In genomic region chr9:69164653-69165052, GRCm38 (mm10) we compare ENCODE assay signal across 13 mouse cellular contexts.
DNase-seq lines count a peak whose midpoint lies in the region; ATAC-seq and TF ChIP-seq lines count a peak whose summit lies in the region.
"Had no signal": no experiment of that assay in that cellular context is flagged by ENCODE, and none has a peak within 500 bp of the region (broad histone marks: within the 10 kb centered on the region; RNA-seq: fewer than 3 reads in every experiment).

No protein-coding gene starts in this region.

- H3K27ac ChIP-seq in midbrain, embryonic 11.5 days (ENCODE audit: low read depth, low read length): no peak overlapping the region
- H3K27ac ChIP-seq in midbrain, postnatal 0 days (ENCODE audit: low read depth, low read length): no peak overlapping the region
- H3K27ac ChIP-seq in heart, postnatal 0 days (ENCODE audit: low read depth): 0 out of 2 replicates have a peak overlapping the region, but pooled peaks have one; percentile 7
- H3K27ac ChIP-seq in forebrain, embryonic 11.5 days (ENCODE audit: low read depth, low read length): no peak overlapping the region
- H3K27ac ChIP-seq: embryonic facial prominence, embryonic 13.5 days had no signal

- TF ChIP-seq EP300 in heart, postnatal 0 days (IDR thresholded peaks at IDR 0.05; ENCODE audit: low read depth): no peak

- H3K4me2 ChIP-seq in midbrain, embryonic 11.5 days: no peak overlapping the region
- no peak overlapping the region for H3K4me2 ChIP-seq in midbrain, postnatal 0 days (ENCODE audit: low read depth, low read length, poor library complexity, severe bottlenecking)
- no peak overlapping the region; the same call in 1 of the 2 replicates for H3K4me2 ChIP-seq in heart, postnatal 0 days (ENCODE audit: low read depth, low read length)
- no peak overlapping the region for H3K4me2 ChIP-seq in forebrain, embryonic 11.5 days (ENCODE audit: low read depth, low read length, severe bottlenecking)
- H3K4me2 ChIP-seq: embryonic facial prominence, embryonic 13.5 days had no signal

- no peaks in the 10 kb centered on the region for H3K27me3 ChIP-seq in midbrain, embryonic 11.5 days (ENCODE audit: control insufficient read depth, insufficient read depth, low read length)
- H3K27me3 ChIP-seq in midbrain, postnatal 0 days (ENCODE audit: insufficient read depth, low read length): no peaks in the 10 kb centered on the region
- H3K27me3 ChIP-seq in heart, postnatal 0 days (ENCODE audit: control insufficient read depth, insufficient read depth, low read length): no peaks in the 10 kb centered on the region
- no peaks in the 10 kb centered on the region for H3K27me3 ChIP-seq in forebrain, embryonic 11.5 days (ENCODE audit: control insufficient read depth, insufficient read depth, low read length)
- H3K27me3 ChIP-seq: embryonic facial prominence, embryonic 13.5 days had no signal

- H3K4me1 ChIP-seq in midbrain, embryonic 11.5 days (ENCODE audit: control insufficient read depth, insufficient read depth, low read length): no peaks in the 10 kb centered on the region
- H3K4me1 ChIP-seq in midbrain, postnatal 0 days (ENCODE audit: insufficient read depth, low read length): no peaks in the 10 kb centered on the region
- H3K4me1 ChIP-seq in heart, postnatal 0 days (ENCODE audit: control insufficient read depth, insufficient read depth): peaks cover 14% of the 10 kb centered on the region
- no peaks in the 10 kb centered on the region for H3K4me1 ChIP-seq in forebrain, embryonic 11.5 days (replicated peaks; ENCODE audit: control insufficient read depth, insufficient read depth, low read length)
- H3K4me1 ChIP-seq: embryonic facial prominence, embryonic 13.5 days had no signal

- no peak overlapping the region for H3K9ac ChIP-seq in midbrain, embryonic 11.5 days (ENCODE audit: low read length)
- H3K9ac ChIP-seq in midbrain, postnatal 0 days (replicated peaks; ENCODE audit: low read length, poor library complexity, severe bottlenecking): no peak overlapping the region
- H3K9ac ChIP-seq in heart, postnatal 0 days (replicated peaks; ENCODE audit: low read depth, low read length): no peak overlapping the region
- H3K9ac ChIP-seq in forebrain, embryonic 11.5 days (ENCODE audit: low read length): no peak overlapping the region
- H3K9ac ChIP-seq: embryonic facial prominence, embryonic 13.5 days had no signal

- peak; percentile 35 to 82 for DNase-seq in adrenal gland, adult (ENCODE audit: inconsistent age in 2 of 2, low spot score in 1 of 2)
- no peak for DNase-seq in adrenal gland, postnatal 25 days
- DNase-seq in midbrain, embryonic 11.5 days (ENCODE audit: low spot score, missing footprints): peak; percentile 6
- no peak for DNase-seq in midbrain, postnatal 0 days (ENCODE audit: low spot score)
- DNase-seq in heart, postnatal 0 days (ENCODE audit: low spot score): peak; percentile 25
- DNase-seq in skeletal muscle tissue, adult 2 months (ENCODE audit: low read depth, low spot score): peak; percentile 85
- no peak for DNase-seq in forebrain, embryonic 11.5 days (ENCODE audit: low spot score)
- no peak for DNase-seq in layer of hippocampus, postnatal 36 days
- DNase-seq: cerebellum, postnatal 36 days; kidney, postnatal 10 days had no signal

- 71% methylated on average over 7 of the region's 7 CpGs for WGBS in midbrain, embryonic 11.5 days
- whole genome bisulfite sequencing in midbrain, postnatal 0 days: 63% methylated on average over 7 of the region's 7 CpGs
- 38% methylated on average over 7 of the region's 7 CpGs for WGBS in heart, postnatal 0 days
- WGBS in forebrain, embryonic 11.5 days: 71% methylated on average over 7 of the region's 7 CpGs

- no peak for ATAC-seq in midbrain, embryonic 11.5 days (ENCODE audit: low FRiP score)
- no peak for ATAC-seq in midbrain, postnatal 0 days (ENCODE audit: low FRiP score)
- ATAC-seq in heart, postnatal 0 days (ENCODE audit: insufficient read depth, low read depth): peak; percentile 55; the same call in 1 of the 2 replicates
- ATAC-seq in forebrain, embryonic 11.5 days (replicated peaks; ENCODE audit: low FRiP score): no peak
- ATAC-seq: hindbrain, embryonic 16.5 days had no signal

- TF ChIP-seq CTCF in midbrain, postnatal 0 days (IDR thresholded peaks at IDR 0.05): no peak
- TF ChIP-seq CTCF in heart, postnatal 0 days (IDR thresholded peaks at IDR 0.05; ENCODE audit: low read depth): no peak

- no peaks in the 10 kb centered on the region for H3K36me3 ChIP-seq in midbrain, embryonic 11.5 days (ENCODE audit: control insufficient read depth, insufficient read depth, low read length)
- no peaks in the 10 kb centered on the region for H3K36me3 ChIP-seq in midbrain, postnatal 0 days (ENCODE audit: insufficient read depth, low read length)
- H3K36me3 ChIP-seq in heart, postnatal 0 days (replicated peaks; ENCODE audit: control insufficient read depth, insufficient read depth, low read length): no peaks in the 10 kb centered on the region
- no peaks in the 10 kb centered on the region for H3K36me3 ChIP-seq in forebrain, embryonic 11.5 days (ENCODE audit: control insufficient read depth, insufficient read depth, low read length)
- H3K36me3 ChIP-seq: embryonic facial prominence, embryonic 13.5 days; G1E had no signal

- no peak overlapping the region for H3K4me3 ChIP-seq in midbrain, embryonic 11.5 days (ENCODE audit: low read depth, low read length)
- H3K4me3 ChIP-seq in midbrain, postnatal 0 days (ENCODE audit: low read depth, low read length): no peak overlapping the region
- no peak overlapping the region for H3K4me3 ChIP-seq in heart, postnatal 0 days (ENCODE audit: low read depth, low read length)
- H3K4me3 ChIP-seq in forebrain, embryonic 11.5 days (ENCODE audit: low read depth, low read length): no peak overlapping the region
- H3K4me3 ChIP-seq: embryonic facial prominence, embryonic 13.5 days had no signal

- H3K9me3 ChIP-seq in midbrain, embryonic 11.5 days (ENCODE audit: control insufficient read depth, low read length): peaks cover 3% of the 10 kb centered on the region; the same call in 1 of the 2 replicates
- H3K9me3 ChIP-seq in midbrain, postnatal 0 days (ENCODE audit: low read length): no peaks in the 10 kb centered on the region
- no peaks in the 10 kb centered on the region for H3K9me3 ChIP-seq in heart, postnatal 0 days (replicated peaks; ENCODE audit: control insufficient read depth, low read length)
- H3K9me3 ChIP-seq in forebrain, embryonic 11.5 days (ENCODE audit: control insufficient read depth, low read length): no peaks in the 10 kb centered on the region
- H3K9me3 ChIP-seq: embryonic facial prominence, embryonic 13.5 days had no signal

Comparison
In these comparisons a context has a peak if more than half of its experiments do, and no peak if none do; other contexts are left out.
1. DNase-seq: peak in adrenal gland, adult (2 of 2), midbrain, embryonic 11.5 days (single experiment), heart, postnatal 0 days (single experiment) and skeletal muscle tissue, adult 2 months (single experiment); none in adrenal gland, postnatal 25 days (single experiment), midbrain, postnatal 0 days (single experiment), forebrain, embryonic 11.5 days (single experiment) and layer of hippocampus, postnatal 36 days (0 of 2).